Mouse (Mus musculus): ENCODE measurements around the gene Olfr1245. TPM values are rescaled to one million over a fixed set of nuclear protein-coding genes. Genes with fewer than 3 reads are reported as not detected.
A peak's percentile ranks its signal among the peaks of the same experiment; 100 is the strongest.
"Not testable (repeated sequence)": the region's sequence is repeated elsewhere in the genome, so short reads cannot be mapped to it uniquely, and the experiment has no call there.

Gene Olfr1245
- total RNA-seq (2014; rRNA removed) (not detected in 2 replicates), polyA plus RNA-seq (2015; fragmentation: Nextera tagmentation; extraction: Ambion mirVana) (not detected in 2 replicates)

- no peak within 1 kb of the TSS for H3K4me3 ChIP-seq (ENCODE audit: low read length)
- H3K27me3 ChIP-seq (ENCODE audit: insufficient read depth, low read length) = no peaks in the 10 kb centered on the region
- no peaks in the 10 kb centered on the region for H3K4me1 ChIP-seq (ENCODE audit: insufficient read depth, low read length)
- ATAC-seq (no peak), DNase-seq (ENCODE audit: low spot score) (no peak)
- no peak within 1 kb of the TSS for H3K4me2 ChIP-seq (ENCODE audit: low read depth, low read length)
- TF ChIP-seq CTCF (IDR thresholded peaks at IDR 0.05; ENCODE audit: low read depth) = no peak
- no peak within 1 kb of the TSS for H3K27ac ChIP-seq
- H3K36me3 ChIP-seq (ENCODE audit: insufficient read depth, low read length) = no peaks in the 10 kb centered on the region
- H3K9ac ChIP-seq (replicated peaks; ENCODE audit: low read length) = no peak within 1 kb of the TSS
- H3K9me3 ChIP-seq (ENCODE audit: low read length) = no peaks in the 10 kb centered on the region
- 92% methylated on average over 1 of the region's 1 CpGs for WGBS
Observed at GRCm38 (mm10) chr2:89578347-89578746, at the start of gene Olfr1245. Gene Olfr1245 (minus strand): TSS chr2:89578447.

GRCm38 (mm10) chr2:89618145-89618544 is 39.9 kb upstream of the Olfr1245 start, which contains the start of gene Olfr1248:
Gene Olfr1248 (minus strand): TSS chr2:89618245.
- H3K9me3 ChIP-seq (ENCODE audit: low read length); H3K4me1 ChIP-seq (ENCODE audit: insufficient read depth, low read length); DNase-seq (ENCODE audit: low spot score); H3K4me2 ChIP-seq (ENCODE audit: low read depth, low read length); H3K27ac ChIP-seq; ATAC-seq; H3K9ac ChIP-seq (replicated peaks; ENCODE audit: low read length); H3K27me3 ChIP-seq (ENCODE audit: insufficient read depth, low read length); H3K36me3 ChIP-seq (ENCODE audit: insufficient read depth, low read length); H3K4me3 ChIP-seq (ENCODE audit: low read length): not testable (repeated sequence)
- 89% methylated on average over 1 of the region's 1 CpGs for WGBS

- H3K27me3 ChIP-seq (ENCODE audit: insufficient read depth, low read length) = no peaks in the 10 kb centered on the region
- no peak within 1 kb of the TSS for H3K27ac ChIP-seq
- H3K4me1 ChIP-seq (ENCODE audit: insufficient read depth, low read length) = no peaks in the 10 kb centered on the region
- no peaks in the 10 kb centered on the region for H3K9me3 ChIP-seq (ENCODE audit: low read length)
- TF ChIP-seq CTCF (IDR thresholded peaks at IDR 0.05; ENCODE audit: low read depth) = no peak
- DNase-seq (ENCODE audit: low spot score) = no peak
- ATAC-seq = no peak
- H3K9ac ChIP-seq (replicated peaks; ENCODE audit: low read length) = no peak within 1 kb of the TSS
- H3K4me2 ChIP-seq (ENCODE audit: low read depth, low read length) = no peak within 1 kb of the TSS
- no peaks in the 10 kb centered on the region for H3K36me3 ChIP-seq (ENCODE audit: insufficient read depth, low read length)
- no peak within 1 kb of the TSS for H3K4me3 ChIP-seq (ENCODE audit: low read length)
- WGBS = 91% methylated on average over 2 of the region's 2 CpGs
Observed at GRCm38 (mm10) chr2:89614030-89614429, 35.8 kb upstream of the Olfr1245 start, which contains the start of gene Olfr1247. Gene Olfr1247 (minus strand): TSS chr2:89614130.

- ATAC-seq (no peak), DNase-seq (ENCODE audit: low spot score) (no peak)
- Histone ChIP-seq H3K9ac (replicated peaks; ENCODE audit: low read length) (no peak within 1 kb of the TSS), H3K4me2 (ENCODE audit: low read depth, low read length) (no peak within 1 kb of the TSS), H3K4me3 (ENCODE audit: low read length) (no peak within 1 kb of the TSS), H3K27ac (no peak within 1 kb of the TSS), H3K27me3 (ENCODE audit: insufficient read depth, low read length) (no peaks in the 10 kb centered on the region), H3K4me1 (ENCODE audit: insufficient read depth, low read length) (no peaks in the 10 kb centered on the region), H3K9me3 (ENCODE audit: low read length) (no peaks in the 10 kb centered on the region), H3K36me3 (ENCODE audit: insufficient read depth, low read length) (no peaks in the 10 kb centered on the region)
- no peak for TF ChIP-seq CTCF (IDR thresholded peaks at IDR 0.05; ENCODE audit: low read depth)
- 73% methylated on average over 2 of the region's 2 CpGs for WGBS
Observed at GRCm38 (mm10) chr2:89593057-89593456, 14.8 kb upstream of the Olfr1245 start, which contains the start of gene Olfr1246. Gene Olfr1246 (minus strand): TSS chr2:89593157.

GRCm38 (mm10) chr2:89562706-89563105 is 15.5 kb downstream of the Olfr1245 start:
- not testable (repeated sequence) for H3K9ac ChIP-seq (replicated peaks; ENCODE audit: low read length); H3K27me3 ChIP-seq (ENCODE audit: insufficient read depth, low read length); H3K4me2 ChIP-seq (ENCODE audit: low read depth, low read length); H3K36me3 ChIP-seq (ENCODE audit: insufficient read depth, low read length); ATAC-seq; DNase-seq (ENCODE audit: low spot score); H3K4me1 ChIP-seq (ENCODE audit: insufficient read depth, low read length); H3K4me3 ChIP-seq (ENCODE audit: low read length); H3K9me3 ChIP-seq (ENCODE audit: low read length); H3K27ac ChIP-seq
- 58% methylated on average over 2 of the region's 2 CpGs for WGBS

GRCm38 (mm10) chr2:89544516-89544915 is 33.7 kb downstream of the Olfr1245 start:
- DNase-seq (ENCODE audit: low spot score) = peak; percentile 60
- Histone ChIP-seq H3K4me2 (ENCODE audit: low read depth, low read length) (no peak overlapping the region), H3K27ac (no peak overlapping the region), H3K9ac (replicated peaks; ENCODE audit: low read length) (no peak overlapping the region), H3K4me3 (ENCODE audit: low read length) (no peak overlapping the region), H3K9me3 (ENCODE audit: low read length) (no peaks in the 10 kb centered on the region), H3K4me1 (ENCODE audit: insufficient read depth, low read length) (no peaks in the 10 kb centered on the region), H3K27me3 (ENCODE audit: insufficient read depth, low read length) (no peaks in the 10 kb centered on the region), H3K36me3 (ENCODE audit: insufficient read depth, low read length) (no peaks in the 10 kb centered on the region)
- WGBS = 57% methylated on average over 2 of the region's 2 CpGs
- no peak for ATAC-seq
- peak; percentile 64 for TF ChIP-seq CTCF (IDR thresholded peaks at IDR 0.05; ENCODE audit: low read depth)

GRCm38 (mm10) chr2:89539923-89540322 is 38.3 kb downstream of the Olfr1245 start:
- Histone ChIP-seq H3K4me2 (ENCODE audit: low read depth, low read length) (no peak overlapping the region), H3K36me3 (ENCODE audit: insufficient read depth, low read length) (no peaks in the 10 kb centered on the region), H3K9ac (replicated peaks; ENCODE audit: low read length) (no peak overlapping the region), H3K27me3 (ENCODE audit: insufficient read depth, low read length) (no peaks in the 10 kb centered on the region), H3K4me3 (ENCODE audit: low read length) (no peak overlapping the region), H3K4me1 (ENCODE audit: insufficient read depth, low read length) (no peaks in the 10 kb centered on the region), H3K9me3 (ENCODE audit: low read length) (no peaks in the 10 kb centered on the region), H3K27ac (no peak overlapping the region)
- TF ChIP-seq CTCF (IDR thresholded peaks at IDR 0.05; ENCODE audit: low read depth) = no peak
- ATAC-seq = no peak
- no peak for DNase-seq (ENCODE audit: low spot score)
- 61% methylated on average over 1 of the region's 1 CpGs for WGBS
